Mouse (Mus musculus): ENCODE results near the gene BC053393. TPM values are rescaled to one million over a fixed set of nuclear protein-coding genes. Genes with fewer than 3 reads are reported as not detected.

Gene BC053393
- total RNA-seq (2021) = not detected
- long read RNA-seq, experiment 1 = 0 reads
- long read RNA-seq, experiment 2 = 0 reads

- Histone ChIP-seq H3K27ac (no peak within 1 kb of the TSS), H3K4me3 (no peak within 1 kb of the TSS)
- TF ChIP-seq CTCF (conservative IDR thresholded peaks at IDR 0.05) = no peak
- DNase-seq (ENCODE audit: low spot score in 2 of 2) = peak in 1 of 2 experiments; percentile 2
Observed at GRCm38 (mm10) chr11:46571327-46571726, at the start of gene BC053393. Gene BC053393 (plus strand): TSS chr11:46571536.

GRCm38 (mm10) chr11:46522719-46523118, 48.6 kb upstream of the BC053393 start:
- TF ChIP-seq CTCF (conservative IDR thresholded peaks at IDR 0.05) = peak; percentile 55
- DNase-seq (ENCODE audit: low spot score in 2 of 2) = no peak
- Histone ChIP-seq H3K27ac (no peak overlapping the region), H3K4me3 (no peak overlapping the region)

- Histone ChIP-seq H3K4me3 (no peak within 1 kb of the TSS), H3K27ac (no peak within 1 kb of the TSS)
- no peak for DNase-seq (ENCODE audit: low spot score in 2 of 2)
- TF ChIP-seq CTCF (conservative IDR thresholded peaks at IDR 0.05) = no peak
Observed at GRCm38 (mm10) chr11:46523912-46524311, 47.4 kb upstream of the BC053393 start, which contains the start of gene Gm12169. Gene Gm12169 (plus strand): TSS chr11:46524212.

GRCm38 (mm10) chr11:46530149-46530548, 41.2 kb upstream of the BC053393 start:
- DNase-seq (ENCODE audit: low spot score in 2 of 2) = no peak
- TF ChIP-seq CTCF (conservative IDR thresholded peaks at IDR 0.05) = no peak
- no peak overlapping the region for H3K27ac ChIP-seq
- H3K4me3 ChIP-seq = no peak overlapping the region

- Histone ChIP-seq H3K27ac (no peak overlapping the region), H3K4me3 (no peak overlapping the region)
- no peak for DNase-seq (ENCODE audit: low spot score in 2 of 2)
- no peak for TF ChIP-seq CTCF (conservative IDR thresholded peaks at IDR 0.05)
Observed at GRCm38 (mm10) chr11:46536978-46537377, 34.4 kb upstream of the BC053393 start.

- Histone ChIP-seq H3K27ac (no peak overlapping the region), H3K4me3 (no peak overlapping the region)
- no peak for DNase-seq (ENCODE audit: low spot score in 2 of 2)
- TF ChIP-seq CTCF (conservative IDR thresholded peaks at IDR 0.05) = no peak
Observed at GRCm38 (mm10) chr11:46543530-46543929, 27.8 kb upstream of the BC053393 start.

GRCm38 (mm10) chr11:46549721-46550120, 21.6 kb upstream of the BC053393 start:
- DNase-seq (ENCODE audit: low spot score in 2 of 2) = no peak
- TF ChIP-seq CTCF (conservative IDR thresholded peaks at IDR 0.05) = no peak
- no peak overlapping the region for H3K27ac ChIP-seq
- H3K4me3 ChIP-seq = no peak overlapping the region

- H3K4me3 ChIP-seq = no peak overlapping the region
- TF ChIP-seq CTCF (conservative IDR thresholded peaks at IDR 0.05) = no peak
- H3K27ac ChIP-seq = no peak overlapping the region
- DNase-seq (ENCODE audit: low spot score in 2 of 2) = peak in 1 of 2 experiments; percentile 10
Observed at GRCm38 (mm10) chr11:46552741-46553140, 18.6 kb upstream of the BC053393 start.

GRCm38 (mm10) chr11:46561096-46561495, 10.2 kb upstream of the BC053393 start:
- no peak for TF ChIP-seq CTCF (conservative IDR thresholded peaks at IDR 0.05)
- DNase-seq (ENCODE audit: low spot score in 2 of 2) = no peak
- no peak overlapping the region for H3K27ac ChIP-seq
- no peak overlapping the region for H3K4me3 ChIP-seq

GRCm38 (mm10) chr11:46564671-46565070, 6.7 kb upstream of the BC053393 start:
- no peak overlapping the region for H3K27ac ChIP-seq
- DNase-seq (ENCODE audit: low spot score in 2 of 2) = no peak
- no peak overlapping the region for H3K4me3 ChIP-seq
- no peak for TF ChIP-seq CTCF (conservative IDR thresholded peaks at IDR 0.05)

GRCm38 (mm10) chr11:46565967-46566366, 5.4 kb upstream of the BC053393 start:
- Histone ChIP-seq H3K27ac (no peak overlapping the region), H3K4me3 (no peak overlapping the region)
- no peak for DNase-seq (ENCODE audit: low spot score in 2 of 2)
- TF ChIP-seq CTCF (conservative IDR thresholded peaks at IDR 0.05) = no peak

- no peak for DNase-seq (ENCODE audit: low spot score in 2 of 2)
- Histone ChIP-seq H3K4me3 (no peak overlapping the region), H3K27ac (no peak overlapping the region)
- peak; percentile 50 for TF ChIP-seq CTCF (conservative IDR thresholded peaks at IDR 0.05)
Observed at GRCm38 (mm10) chr11:46569107-46569506, 2.2 kb upstream of the BC053393 start.

- no peak for TF ChIP-seq CTCF (conservative IDR thresholded peaks at IDR 0.05)
- Histone ChIP-seq H3K4me3 (no peak overlapping the region), H3K27ac (no peak overlapping the region)
- DNase-seq (ENCODE audit: low spot score in 2 of 2) = no peak
Observed at GRCm38 (mm10) chr11:46578771-46579281, 7.5 kb downstream of the BC053393 start.

- no peak for DNase-seq (ENCODE audit: low spot score in 2 of 2)
- Histone ChIP-seq H3K4me3 (no peak overlapping the region), H3K27ac (no peak overlapping the region)
- no peak for TF ChIP-seq CTCF (conservative IDR thresholded peaks at IDR 0.05)
Observed at GRCm38 (mm10) chr11:46580428-46580827, 9.1 kb downstream of the BC053393 start.
